Mouse (Mus musculus): ENCODE data around the gene Pdzd7. TPM values are rescaled to one million over a fixed set of nuclear protein-coding genes. Genes with fewer than 3 reads are reported as not detected.

Pdzd7 gene
- total and polyA plus RNA-seq, 3 experiments: 0.17 to 0.20 TPM; not detected in 1

GRCm38 (mm10) chr19:45078971-45079764 is 33.7 kb upstream of the Pdzd7 start:
- no peak overlapping the region for H3K9ac ChIP-seq (ENCODE audit: insufficient read depth, low read depth)
- H3K4me3 ChIP-seq (replicated peaks in 1 of 3; ENCODE audit: low read depth in 2 of 3, low read length in 2 of 3, poor library complexity in 1 of 3): no peak overlapping the region
- no peak for DNase-seq (ENCODE audit: extremely low read depth)
- H3K9me3 ChIP-seq (replicated peaks; ENCODE audit: low read length): peaks cover 15% of the 10 kb centered on the region
- dilution Hi-C loops (cut with MboI; ENCODE audit: extremely low pct_ligation_motif_present, extremely low pct_unique_long_range_greater_than_20kb, low sequenced_read_pairs) (no loop called here), in situ Hi-C loops (cut with MboI; ENCODE audit: low pct_ligation_motif_present, low pct_unique_long_range_greater_than_20kb, low sequenced_read_pairs) (no loop called here)
- H3K27ac ChIP-seq (ENCODE audit: insufficient read depth, low read depth): no peak overlapping the region
- H3K4me1 ChIP-seq (ENCODE audit: control insufficient read depth in 1 of 2, insufficient read depth in 2 of 2): peaks cover 2 to 22% of the 10 kb centered on the region in 2 experiments; a peak in 2 of 4 replicates
- H3K36me3 ChIP-seq (replicated peaks in 1 of 2; ENCODE audit: control insufficient read depth in 1 of 2, insufficient read depth in 1 of 2, low read length in 1 of 2): no peaks in the 10 kb centered on the region
- peaks cover 70% of the 10 kb centered on the region for H3K27me3 ChIP-seq (replicated peaks)
- no peaks in the 10 kb centered on the region for H3K79me2 ChIP-seq (replicated peaks; ENCODE audit: control insufficient read depth, extremely low read depth, insufficient read depth, poor library complexity, severe bottlenecking)
- H3K4me2 ChIP-seq (ENCODE audit: insufficient read depth, low read depth, poor library complexity, severe bottlenecking): no peak overlapping the region
- TF ChIP-seq CTCF (conservative IDR thresholded peaks at IDR 0.05 in 1 of 2, IDR thresholded peaks at IDR 0.05 in 1 of 2; ENCODE audit: low read depth in 2 of 2, low read length in 2 of 2) (peak in 1 of 2 experiments; percentile 19; a peak in 2 of 4 replicates), JUN (IDR thresholded peaks at IDR 0.05; ENCODE audit: insufficient read depth, low read depth, low read length) (no peak), ZKSCAN1 (IDR thresholded peaks at IDR 0.05; ENCODE audit: borderline replicate concordance, low read depth, low read length) (no peak), POLR2A (IDR thresholded peaks at IDR 0.05; ENCODE audit: low read depth, low read length) (no peak)

GRCm38 (mm10) chr19:45077742-45078645 is 32.5 kb upstream of the Pdzd7 start:
- Histone ChIP-seq H3K4me3 (replicated peaks in 1 of 3; ENCODE audit: low read depth in 2 of 3, low read length in 2 of 3, poor library complexity in 1 of 3) (no peak overlapping the region), H3K9ac (ENCODE audit: insufficient read depth, low read depth) (no peak overlapping the region), H3K27me3 (replicated peaks) (peaks cover 58% of the 10 kb centered on the region), H3K9me3 (replicated peaks; ENCODE audit: low read length) (peaks cover 15% of the 10 kb centered on the region), H3K36me3 (replicated peaks in 1 of 2; ENCODE audit: control insufficient read depth in 1 of 2, insufficient read depth in 1 of 2, low read length in 1 of 2) (no peaks in the 10 kb centered on the region), H3K27ac (ENCODE audit: insufficient read depth, low read depth) (no peak overlapping the region), H3K4me1 (ENCODE audit: control insufficient read depth in 1 of 2, insufficient read depth in 2 of 2) (peaks cover 2 to 31% of the 10 kb centered on the region in 2 experiments; a peak in 2 of 4 replicates), H3K4me2 (ENCODE audit: insufficient read depth, low read depth, poor library complexity, severe bottlenecking) (no peak overlapping the region), H3K79me2 (replicated peaks; ENCODE audit: control insufficient read depth, extremely low read depth, insufficient read depth, poor library complexity, severe bottlenecking) (no peaks in the 10 kb centered on the region)
- dilution Hi-C loops (cut with MboI; ENCODE audit: extremely low pct_ligation_motif_present, extremely low pct_unique_long_range_greater_than_20kb, low sequenced_read_pairs): no loop called here
- DNase-seq (ENCODE audit: extremely low read depth): no peak
- TF ChIP-seq CTCF (conservative IDR thresholded peaks at IDR 0.05 in 1 of 2, IDR thresholded peaks at IDR 0.05 in 1 of 2; ENCODE audit: low read depth in 2 of 2, low read length in 2 of 2) (no peak), HCFC1 (IDR thresholded peaks at IDR 0.05; ENCODE audit: low read depth, low read length) (no peak), TCF12 (IDR thresholded peaks at IDR 0.05; ENCODE audit: low read depth, low read length) (no peak), MAFK (IDR thresholded peaks at IDR 0.05; ENCODE audit: insufficient replicate concordance, low read length) (no peak), E2F4 (IDR thresholded peaks at IDR 0.05; ENCODE audit: insufficient replicate concordance, low read depth, low read length) (no peak), PAX5 (IDR thresholded peaks at IDR 0.05; ENCODE audit: low read length) (no peak), CHD1 (IDR thresholded peaks at IDR 0.05; ENCODE audit: low read depth, low read length) (no peak), ZC3H11A (IDR thresholded peaks at IDR 0.05; ENCODE audit: low read depth, low read length) (no peak), SMC3 (IDR thresholded peaks at IDR 0.05; ENCODE audit: low read depth, low read length) (no peak), MXI1 (IDR thresholded peaks at IDR 0.05; ENCODE audit: low read depth, low read length) (no peak), USF2 (conservative IDR thresholded peaks at IDR 0.05; ENCODE audit: low read depth, low read length) (no peak), NRF1 (IDR thresholded peaks at IDR 0.05; ENCODE audit: low read depth, low read length) (no peak), USF1 (IDR thresholded peaks at IDR 0.05; ENCODE audit: low read depth, low read length) (no peak), ZNF384 (IDR thresholded peaks at IDR 0.05; ENCODE audit: low read depth, low read length) (no peak), UBTF (IDR thresholded peaks at IDR 0.05; ENCODE audit: low read depth, low read length) (no peak), MEF2A (IDR thresholded peaks at IDR 0.05; ENCODE audit: borderline replicate concordance, low read depth, low read length) (no peak)
- in situ Hi-C loops (cut with MboI; ENCODE audit: low pct_ligation_motif_present, low pct_unique_long_range_greater_than_20kb, low sequenced_read_pairs): no loop called here
